Mouse (Mus musculus) induced T-regulatory cell, adult 2 months (primary cell): Measurements from ENCODE around the gene Aldh1a3.
A peak's percentile ranks its signal among the peaks of the same experiment; 100 is the strongest.

ENCODE experiments used
- DNase-seq: peaks from one replicate; pipeline ENCODE4 v3.0.0-alpha.2; 2012; ENCODE audit warnings: low read depth

Gene Aldh1a3

DNA sequence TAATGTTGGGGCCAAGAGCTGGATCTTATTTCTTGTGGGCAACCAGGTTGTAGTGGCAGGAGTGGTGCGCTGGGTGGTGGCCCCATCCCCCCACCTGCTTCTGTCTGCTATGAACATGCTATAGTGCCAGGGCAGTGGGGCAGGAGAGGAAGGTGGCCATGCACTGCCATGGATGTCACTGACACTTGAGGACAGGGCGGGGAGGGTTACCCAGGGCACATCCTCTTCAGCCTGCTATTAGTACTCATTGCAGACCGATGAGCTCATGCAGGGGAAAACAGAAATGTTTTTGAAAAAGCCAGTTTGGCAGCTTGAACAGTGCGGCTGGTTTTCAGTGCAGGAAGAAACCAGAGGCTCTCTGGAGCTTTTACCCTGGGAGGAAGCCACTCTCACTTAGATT is 10.5 kb downstream of the Aldh1a3 start:
- DNase-seq, result no peak

GRCm38 (mm10) chr7:66413093-66413492 is 14.2 kb downstream of the Aldh1a3 start:
- DNase-seq, result no peak

GRCm38 (mm10) chr7:66409433-66409832 is 17.9 kb downstream of the Aldh1a3 start:
- peak; percentile 21 for DNase-seq

DNA sequence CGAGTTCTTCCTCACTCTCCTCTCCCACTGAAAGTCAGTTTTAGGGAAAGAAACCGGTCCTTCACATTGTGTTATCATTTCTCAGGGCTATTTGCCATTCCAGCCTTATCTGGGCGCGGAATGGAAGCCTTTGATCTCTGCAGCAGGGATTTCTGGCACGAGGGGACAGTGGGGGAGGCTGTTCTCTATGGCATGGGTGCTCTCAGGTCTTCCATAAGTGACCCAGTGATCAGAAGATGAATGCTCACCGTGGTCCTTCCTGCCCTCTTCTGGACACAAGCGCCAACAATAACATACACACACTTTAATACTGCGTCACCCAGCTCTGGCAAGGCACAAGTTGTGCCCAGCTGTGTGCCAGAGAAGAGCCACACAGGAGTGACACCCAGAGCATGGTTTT is 20.3 kb downstream of the Aldh1a3 start:
- no peak for DNase-seq

DNA sequence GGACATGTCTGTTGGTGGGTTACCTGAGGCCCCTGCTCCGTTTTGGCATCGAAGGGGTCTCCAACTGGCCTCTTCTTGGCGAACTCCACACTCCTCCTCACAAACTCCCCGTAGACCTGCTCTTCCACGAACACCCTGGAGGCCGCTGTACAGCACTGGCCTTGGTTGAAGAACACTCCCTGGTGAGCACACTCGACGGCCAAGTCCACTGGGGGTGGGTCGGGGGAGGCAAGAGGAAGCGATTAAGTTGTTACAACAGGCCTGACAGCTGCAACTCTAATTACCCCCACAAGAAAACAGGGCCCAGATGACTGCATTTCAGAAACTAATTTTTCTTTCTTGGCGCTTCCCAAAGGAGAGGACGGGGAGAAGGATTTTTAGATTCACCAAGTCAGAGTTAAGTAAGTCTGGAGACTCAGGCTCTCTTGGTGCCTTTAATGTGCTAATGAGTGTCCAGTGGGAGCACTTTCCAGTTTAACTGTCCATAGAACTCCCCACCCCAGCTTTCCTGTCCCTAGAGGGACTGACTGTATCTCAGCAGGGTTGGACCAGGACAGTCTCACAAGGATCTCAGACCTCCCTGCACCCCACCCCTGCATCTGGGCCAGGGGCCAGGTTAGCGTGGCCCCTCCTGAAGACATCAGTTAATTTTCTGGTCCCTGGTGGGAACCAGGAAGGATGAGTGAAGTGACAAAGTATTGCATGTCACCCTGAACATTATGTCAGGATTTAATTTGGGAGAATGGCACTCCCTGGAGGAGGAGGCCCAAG is 21.2 kb downstream of the Aldh1a3 start:
- no peak for DNase-seq

GRCm38 (mm10) chr7:66405541-66405940 is 21.8 kb downstream of the Aldh1a3 start:
- no peak for DNase-seq

GRCm38 (mm10) chr7:66404802-66405201 is 22.5 kb downstream of the Aldh1a3 start:
- no peak for DNase-seq

GRCm38 (mm10) chr7:66404141-66404540 is 23.2 kb downstream of the Aldh1a3 start:
- DNase-seq, result no peak

- DNase-seq, result no peak
Observed at GRCm38 (mm10) chr7:66402876-66403275, 24.4 kb downstream of the Aldh1a3 start.

DNA sequence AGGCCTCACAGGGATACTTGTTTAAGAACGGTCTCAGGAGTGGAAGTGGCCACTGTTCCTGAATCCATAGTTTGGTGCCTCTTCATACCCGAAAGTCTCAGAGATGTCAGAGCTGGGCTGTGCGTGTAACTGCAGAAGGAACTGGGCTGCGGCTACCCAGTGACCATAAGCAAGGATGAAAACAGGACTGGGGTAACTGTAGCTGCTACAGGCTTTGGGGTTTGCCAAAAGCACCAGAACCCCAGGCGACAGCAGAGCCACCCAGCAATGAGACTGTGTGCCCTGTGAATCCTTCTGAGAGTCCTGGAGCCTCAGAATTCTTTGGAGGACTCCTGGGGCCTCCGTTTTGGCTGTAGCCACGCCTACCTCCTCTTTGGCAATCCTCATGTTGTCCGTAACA is 25.7 kb downstream of the Aldh1a3 start:
- DNase-seq, result no peak

- no peak for DNase-seq
Observed at GRCm38 (mm10) chr7:66397288-66397687, 30.0 kb downstream of the Aldh1a3 start.

GRCm38 (mm10) chr7:66388621-66389532 is 38.4 kb downstream of the Aldh1a3 start:
- peak; percentile 70 for DNase-seq

GRCm38 (mm10) chr7:66387813-66388521 is 39.4 kb downstream of the Aldh1a3 start, which contains the start of gene Lrrk1:
Gene Lrrk1, minus strand, starts transcription at chr7:66388350.
- peak; percentile 46 for DNase-seq

DNA sequence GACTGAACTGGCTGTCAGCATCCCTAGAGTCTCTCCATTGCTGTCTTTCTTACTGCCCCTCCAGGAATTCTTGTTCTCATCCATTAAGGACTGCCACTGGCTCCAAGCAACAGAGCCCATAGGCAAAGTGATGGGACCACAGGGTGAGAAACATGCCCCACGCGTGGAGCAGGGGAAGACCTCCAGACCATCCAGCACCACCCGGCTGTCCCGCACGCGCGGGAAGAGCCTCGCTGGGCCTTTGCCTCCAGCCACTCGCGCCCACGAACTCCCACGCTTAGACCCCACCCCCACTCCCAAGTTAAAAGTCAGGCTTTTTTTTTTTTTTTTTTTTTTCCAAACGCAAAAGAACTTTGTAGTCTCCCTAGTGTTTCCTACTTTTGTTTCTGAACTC is 39.9 kb downstream of the Aldh1a3 start:
- peak; percentile 7 for DNase-seq

- DNase-seq, result no peak
Observed at GRCm38 (mm10) chr7:66386411-66386810, 40.9 kb downstream of the Aldh1a3 start.

- no peak for DNase-seq
Observed at GRCm38 (mm10) chr7:66385826-66386225, 41.5 kb downstream of the Aldh1a3 start.

DNA sequence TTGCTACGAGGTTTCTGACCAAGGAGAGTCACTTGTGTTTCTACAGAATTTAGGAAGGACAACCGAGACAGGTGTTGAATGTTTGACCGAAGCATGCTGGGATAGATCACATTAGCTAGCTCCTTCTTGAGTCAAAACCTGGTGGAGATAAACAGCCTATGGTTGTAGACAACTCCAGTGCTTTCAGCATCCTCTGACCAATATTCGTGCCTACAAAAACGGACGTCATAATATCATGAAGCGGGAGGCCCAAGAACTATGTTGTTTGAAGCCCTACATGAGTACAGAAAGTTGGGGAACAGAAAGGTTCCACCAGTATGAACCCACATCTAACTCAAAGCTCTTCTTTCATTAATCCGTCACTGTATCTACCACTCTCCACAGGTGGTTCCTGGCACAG is 42.4 kb downstream of the Aldh1a3 start:
- no peak for DNase-seq

DNA sequence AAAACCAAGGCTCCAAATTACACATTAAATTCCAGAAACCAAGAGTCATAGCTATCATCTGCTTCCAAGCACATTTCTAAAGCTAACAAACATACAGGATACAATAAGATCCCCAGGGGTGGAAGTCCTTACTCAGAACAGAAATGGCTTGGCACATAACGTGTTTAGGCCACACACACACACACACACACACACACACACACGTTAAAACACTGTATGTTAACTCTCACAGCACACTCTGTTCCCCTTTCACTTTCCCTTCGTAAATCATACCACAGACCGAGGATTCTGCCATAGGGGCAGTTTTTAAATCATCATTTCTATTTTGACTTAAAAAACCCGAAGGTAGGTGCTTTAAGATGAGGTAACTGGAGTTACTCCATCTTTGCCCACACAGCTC is 43.1 kb downstream of the Aldh1a3 start:
- peak; percentile 38 for DNase-seq

- no peak for DNase-seq
Observed at GRCm38 (mm10) chr7:66376560-66376959, 50.8 kb downstream of the Aldh1a3 start.

DNA sequence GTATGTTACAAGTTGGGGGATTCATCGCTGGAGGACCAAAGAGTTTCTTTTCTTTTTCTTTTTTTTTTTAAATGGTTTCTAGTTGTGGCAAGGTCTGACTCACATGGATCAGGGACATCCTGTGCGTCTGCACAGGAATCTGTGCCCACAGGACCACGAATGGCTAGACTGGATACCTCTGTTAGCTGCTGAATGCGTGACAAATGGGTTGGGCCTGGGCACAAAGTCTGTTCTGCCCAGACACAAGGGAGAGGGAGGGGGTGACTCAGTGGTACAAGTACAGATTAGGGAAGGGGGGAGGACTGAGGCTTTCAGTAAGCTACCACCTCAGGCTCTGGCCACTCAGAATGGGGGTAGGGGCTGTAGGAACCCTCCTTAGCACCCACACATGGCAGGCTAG is 51.6 kb downstream of the Aldh1a3 start:
- no peak for DNase-seq

- no peak for DNase-seq
Observed at GRCm38 (mm10) chr7:66373391-66373790, 53.9 kb downstream of the Aldh1a3 start.

GRCm38 (mm10) chr7:66370970-66371369 is 56.3 kb downstream of the Aldh1a3 start:
- DNase-seq, result no peak
